Mouse (Mus musculus): ENCODE data around the gene Bcl11a. TPM values are rescaled to one million over a fixed set of nuclear protein-coding genes. Genes with fewer than 3 reads are reported as not detected.

Bcl11a gene
- total and polyA plus RNA-seq, 3 experiments: 37.0 to 112 (median 83.8) TPM

- H3K4me1 ChIP-seq (ENCODE audit: control insufficient read depth in 1 of 2, insufficient read depth in 2 of 2, low read length in 2 of 2): no peaks in the 10 kb centered on the region; a peak in 1 of 4 replicates
- H3K9me3 ChIP-seq (replicated peaks; ENCODE audit: insufficient read depth, low read length): no peaks in the 10 kb centered on the region
- TF ChIP-seq JUND (IDR thresholded peaks at IDR 0.05; ENCODE audit: low read depth, low read length) (no peak), USF1 (IDR thresholded peaks at IDR 0.05; ENCODE audit: low read depth, low read length) (no peak), MAZ (IDR thresholded peaks at IDR 0.05; ENCODE audit: low read depth, low read length) (no peak), CHD2 (IDR thresholded peaks at IDR 0.05; ENCODE audit: low read length) (no peak), ZC3H11A (IDR thresholded peaks at IDR 0.05; ENCODE audit: low read depth, low read length) (no peak), TBP (IDR thresholded peaks at IDR 0.05; ENCODE audit: low read depth, low read length) (no peak), CHD1 (IDR thresholded peaks at IDR 0.05; ENCODE audit: low read depth, low read length) (no peak), MYB (IDR thresholded peaks at IDR 0.05; ENCODE audit: low read depth, low read length) (no peak), TAL1 (IDR thresholded peaks at IDR 0.05; ENCODE audit: low read length) (no peak), E2F4 (IDR thresholded peaks at IDR 0.05; ENCODE audit: borderline replicate concordance, low read depth, low read length) (no peak), GATA1 (IDR thresholded peaks at IDR 0.05; ENCODE audit: low read depth, low read length) (no peak), GABPA (IDR thresholded peaks at IDR 0.05; ENCODE audit: low read depth, low read length) (no peak), RAD21 (IDR thresholded peaks at IDR 0.05; ENCODE audit: low read depth, low read length) (no peak), MAX (IDR thresholded peaks at IDR 0.05; ENCODE audit: low read length) (no peak), MEF2A (IDR thresholded peaks at IDR 0.05; ENCODE audit: extremely low read depth, insufficient replicate concordance, low read depth, low read length, poor library complexity, severe bottlenecking) (no peak), ZKSCAN1 (IDR thresholded peaks at IDR 0.05; ENCODE audit: low read depth, low read length) (no peak), MXI1 (IDR thresholded peaks at IDR 0.05; ENCODE audit: low read depth, low read length) (no peak)
Measured at GRCm38 (mm10) chr11:24208951-24209351, 131.1 kb downstream of the Bcl11a start.

GRCm38 (mm10) chr11:24214509-24215134, 136.8 kb downstream of the Bcl11a start:
- no peaks in the 10 kb centered on the region for H3K9me3 ChIP-seq (replicated peaks; ENCODE audit: insufficient read depth, low read length)
- H3K36me3 ChIP-seq (ENCODE audit: control insufficient read depth in 1 of 2, insufficient read depth in 2 of 2, low read length in 2 of 2): no peaks in the 10 kb centered on the region
- H3K79me2 ChIP-seq (ENCODE audit: control insufficient read depth, insufficient read depth, low read length, poor library complexity): no peaks in the 10 kb centered on the region
- no peak overlapping the region for H3K4me3 ChIP-seq (ENCODE audit: control insufficient read depth in 1 of 2, insufficient read depth in 1 of 2, low read depth in 2 of 2, low read length in 2 of 2)
- no peaks in the 10 kb centered on the region; a peak in 1 of 4 replicates for H3K4me1 ChIP-seq (ENCODE audit: control insufficient read depth in 1 of 2, insufficient read depth in 2 of 2, low read length in 2 of 2)
- no peak overlapping the region for H3K27ac ChIP-seq (ENCODE audit: control insufficient read depth, low read depth, low read length)
- DNase-seq (ENCODE audit: low read depth, low spot score): no peak
- TF ChIP-seq MXI1 (IDR thresholded peaks at IDR 0.05; ENCODE audit: low read depth, low read length) (no peak), KAT2A (conservative IDR thresholded peaks at IDR 0.05; ENCODE audit: low read depth, low read length) (no peak), BHLHE40 (IDR thresholded peaks at IDR 0.05; ENCODE audit: borderline replicate concordance, low read depth, low read length) (no peak)
- H3K9ac ChIP-seq (ENCODE audit: control insufficient read depth, low read depth, low read length, poor library complexity, severe bottlenecking): no peak overlapping the region
- peaks cover 6 to 8% of the 10 kb centered on the region in 2 experiments; a peak in 3 of 4 replicates for H3K27me3 ChIP-seq (ENCODE audit: control insufficient read depth in 1 of 2, insufficient read depth in 2 of 2, low read length in 2 of 2)

More at GRCm38 (mm10) chr11:24208951-24209351, 131.1 kb downstream of the Bcl11a start:
- no peak for DNase-seq (ENCODE audit: low read depth, low spot score)
- H3K27ac ChIP-seq (ENCODE audit: control insufficient read depth, low read depth, low read length): no peak overlapping the region
- peaks cover 9 to 11% of the 10 kb centered on the region in 2 experiments; a peak in 3 of 4 replicates for H3K27me3 ChIP-seq (ENCODE audit: control insufficient read depth in 1 of 2, insufficient read depth in 2 of 2, low read length in 2 of 2)
- H3K79me2 ChIP-seq (ENCODE audit: control insufficient read depth, insufficient read depth, low read length, poor library complexity): no peaks in the 10 kb centered on the region
- no peak overlapping the region for H3K9ac ChIP-seq (ENCODE audit: control insufficient read depth, low read depth, low read length, poor library complexity, severe bottlenecking)
- no peaks in the 10 kb centered on the region for H3K36me3 ChIP-seq (ENCODE audit: control insufficient read depth in 1 of 2, insufficient read depth in 2 of 2, low read length in 2 of 2)
- H3K4me3 ChIP-seq (ENCODE audit: control insufficient read depth in 1 of 2, insufficient read depth in 1 of 2, low read depth in 2 of 2, low read length in 2 of 2): no peak overlapping the region

All from MEL (cell line).